Comparison of ENCODE assay signal across 22 mouse cellular contexts in genomic region chr8:64811083-64811482, GRCm38 (mm10). TPM values are rescaled to one million over a fixed set of nuclear protein-coding genes. Genes with fewer than 3 reads are reported as not detected.
DNase-seq lines count a peak whose midpoint lies in the region; ATAC-seq and TF ChIP-seq lines count a peak whose summit lies in the region.
"Had no signal": no experiment of that assay in that cellular context is flagged by ENCODE, and none has a peak within 500 bp of the region (broad histone marks: within the 10 kb centered on the region; RNA-seq: fewer than 3 reads in every experiment).

No protein-coding gene starts in this region.

- no peak overlapping the region for H3K4me2 ChIP-seq in hindbrain, embryonic 12.5 days (replicated peaks)
- H3K4me2 ChIP-seq in hindbrain, postnatal 0 days (ENCODE audit: low read depth, low read length), result no peak overlapping the region
- H3K4me2 ChIP-seq in midbrain, embryonic 12.5 days (replicated peaks), result no peak overlapping the region
- H3K4me2 ChIP-seq in midbrain, embryonic 14.5 days (ENCODE audit: low read length), result no peak overlapping the region
- H3K4me2 ChIP-seq: embryonic facial prominence, embryonic 13.5 days; embryonic facial prominence, embryonic 15.5 days; forebrain, embryonic 13.5 days had no signal

- no peak overlapping the region for H3K27ac ChIP-seq in hindbrain, embryonic 12.5 days
- H3K27ac ChIP-seq in hindbrain, postnatal 0 days, result no peak overlapping the region
- H3K27ac ChIP-seq in midbrain, embryonic 12.5 days (replicated peaks), result no peak overlapping the region
- H3K27ac ChIP-seq in midbrain, embryonic 14.5 days (replicated peaks; ENCODE audit: low read depth, low read length), result no peak overlapping the region
- H3K27ac ChIP-seq: embryonic facial prominence, embryonic 13.5 days; embryonic facial prominence, embryonic 15.5 days; forebrain, embryonic 10.5 days; forebrain, embryonic 13.5 days had no signal

- WGBS in hindbrain, embryonic 12.5 days, result 84% methylated on average over 4 of the region's 4 CpGs
- WGBS in hindbrain, postnatal 0 days, result 82% methylated on average over 4 of the region's 4 CpGs
- WGBS in midbrain, embryonic 12.5 days, result 84% methylated on average over 4 of the region's 4 CpGs
- 86% methylated on average over 4 of the region's 4 CpGs for WGBS in midbrain, embryonic 14.5 days

- H3K4me3 ChIP-seq in hindbrain, embryonic 12.5 days, result no peak overlapping the region
- no peak overlapping the region for H3K4me3 ChIP-seq in hindbrain, postnatal 0 days (ENCODE audit: low read length)
- no peak overlapping the region for H3K4me3 ChIP-seq in midbrain, embryonic 12.5 days
- no peak overlapping the region for H3K4me3 ChIP-seq in midbrain, embryonic 14.5 days (replicated peaks; ENCODE audit: low read depth, low read length)
- H3K4me3 ChIP-seq: embryonic facial prominence, embryonic 13.5 days; embryonic facial prominence, embryonic 15.5 days; erythroblast, embryonic 14.5 days; forebrain, embryonic 10.5 days; forebrain, embryonic 13.5 days had no signal

- no peaks in the 10 kb centered on the region for H3K4me1 ChIP-seq in hindbrain, embryonic 12.5 days
- no peaks in the 10 kb centered on the region for H3K4me1 ChIP-seq in hindbrain, postnatal 0 days (ENCODE audit: insufficient read depth, low read length)
- H3K4me1 ChIP-seq in midbrain, embryonic 12.5 days, result no peaks in the 10 kb centered on the region; the same call in 1 of the 2 replicates
- H3K4me1 ChIP-seq in midbrain, embryonic 14.5 days (ENCODE audit: control insufficient read depth, insufficient read depth, low read length), result no peaks in the 10 kb centered on the region
- H3K4me1 ChIP-seq: embryonic facial prominence, embryonic 13.5 days; embryonic facial prominence, embryonic 15.5 days; forebrain, embryonic 10.5 days had no signal

- H3K9me3 ChIP-seq in hindbrain, embryonic 12.5 days (replicated peaks), result no peaks in the 10 kb centered on the region; the same call in 1 of the 2 replicates
- no peaks in the 10 kb centered on the region for H3K9me3 ChIP-seq in hindbrain, postnatal 0 days (ENCODE audit: low read length)
- no peaks in the 10 kb centered on the region for H3K9me3 ChIP-seq in midbrain, embryonic 12.5 days
- H3K9me3 ChIP-seq in midbrain, embryonic 14.5 days (ENCODE audit: control insufficient read depth, low read length), result no peaks in the 10 kb centered on the region
- H3K9me3 ChIP-seq: embryonic facial prominence, embryonic 13.5 days; embryonic facial prominence, embryonic 15.5 days; forebrain, embryonic 13.5 days had no signal

- no peak for TF ChIP-seq CTCF in hindbrain, postnatal 0 days (IDR thresholded peaks at IDR 0.05; ENCODE audit: low read depth)

- peaks cover 12% of the 10 kb centered on the region for H3K36me3 ChIP-seq in hindbrain, embryonic 12.5 days
- no peaks in the 10 kb centered on the region; the same call in 1 of the 2 replicates for H3K36me3 ChIP-seq in hindbrain, postnatal 0 days (ENCODE audit: insufficient read depth, low read length)
- peaks cover 14% of the 10 kb centered on the region for H3K36me3 ChIP-seq in midbrain, embryonic 12.5 days
- H3K36me3 ChIP-seq in midbrain, embryonic 14.5 days (ENCODE audit: control insufficient read depth, insufficient read depth, low read length), result peaks cover 10% of the 10 kb centered on the region

- no peaks in the 10 kb centered on the region for H3K27me3 ChIP-seq in hindbrain, embryonic 12.5 days
- no peaks in the 10 kb centered on the region for H3K27me3 ChIP-seq in hindbrain, postnatal 0 days (ENCODE audit: insufficient read depth, low read length)
- no peaks in the 10 kb centered on the region for H3K27me3 ChIP-seq in midbrain, embryonic 12.5 days
- no peaks in the 10 kb centered on the region for H3K27me3 ChIP-seq in midbrain, embryonic 14.5 days (ENCODE audit: control insufficient read depth, insufficient read depth, low read length)
- H3K27me3 ChIP-seq: embryonic facial prominence, embryonic 13.5 days; embryonic facial prominence, embryonic 15.5 days; forebrain, embryonic 13.5 days had no signal

- no peak overlapping the region for H3K9ac ChIP-seq in hindbrain, embryonic 12.5 days
- no peak overlapping the region for H3K9ac ChIP-seq in hindbrain, postnatal 0 days (replicated peaks; ENCODE audit: low read length)
- no peak overlapping the region for H3K9ac ChIP-seq in midbrain, embryonic 12.5 days (replicated peaks)
- no peak overlapping the region for H3K9ac ChIP-seq in midbrain, embryonic 14.5 days (replicated peaks; ENCODE audit: low read length)
- H3K9ac ChIP-seq: embryonic facial prominence, embryonic 13.5 days; embryonic facial prominence, embryonic 15.5 days; forebrain, embryonic 13.5 days had no signal

- ATAC-seq in hindbrain, embryonic 12.5 days (ENCODE audit: low FRiP score), result 0 out of 2 replicates have a peak, but pooled peaks have one; percentile 22
- no peak for ATAC-seq in hindbrain, postnatal 0 days
- peak; percentile 30; the same call in 1 of the 2 replicates for ATAC-seq in midbrain, embryonic 12.5 days (ENCODE audit: low FRiP score, low read depth)
- ATAC-seq in midbrain, embryonic 14.5 days (ENCODE audit: low FRiP score, low TSS enrichment), result no peak
- ATAC-seq: forebrain, embryonic 13.5 days; forebrain, embryonic 16.5 days had no signal

- peak; percentile 57 for DNase-seq in heart, adult 11 months
- no peak for DNase-seq in heart, adult 18-20 months
- no peak for DNase-seq in hindbrain, postnatal 0 days (ENCODE audit: low spot score)
- no peak for DNase-seq in midbrain, embryonic 14.5 days
- DNase-seq: adrenal gland, adult 2 months; adrenal gland, postnatal 10 days; adrenal gland, postnatal 25 days; cerebellum, adult 11 months; cerebellum, adult 18-20 months; cerebellum, adult 8-10 months; cerebellum, adult 9-11 months; cerebellum, postnatal 14 days; cerebellum, postnatal 36 days; embryo, embryonic 11 days had no signal

RNA-seq across cellular contexts. Expression of gene Klhl2, which starts 38.7 kb away (rescaled TPM):
- total RNA-seq in heart, adult 18-20 months (2021), result 10 to 100 TPM; 18.2 to 24.2 TPM
- 28.7 and 30.4 TPM in 2 replicates for polyA plus RNA-seq in hindbrain, embryonic 12.5 days (2016; fragmentation: Nextera tagmentation; extraction: Ambion mirVana)
- total RNA-seq in hindbrain, postnatal 0 days (2014; rRNA removed), result 35.0 and 41.0 TPM in 2 replicates
- 26.3 and 27.4 TPM in 2 replicates for polyA plus RNA-seq in hindbrain, postnatal 0 days (2015; fragmentation: Nextera tagmentation; extraction: Ambion mirVana)
- polyA plus RNA-seq in midbrain, embryonic 12.5 days (2016; fragmentation: Nextera tagmentation; extraction: Ambion mirVana), result 24.3 and 32.1 TPM in 2 replicates
- 29.3 and 32.4 TPM in 2 replicates for polyA plus RNA-seq in midbrain, embryonic 14.5 days (2014; fragmentation: Nextera tagmentation; extraction: Ambion mirVana)

Comparison
In these comparisons a context has a peak if more than half of its experiments do, and no peak if none do; other contexts are left out.
1. ATAC-seq: peak in hindbrain, embryonic 12.5 days (single experiment) and midbrain, embryonic 12.5 days (single experiment); none in hindbrain, postnatal 0 days (single experiment) and midbrain, embryonic 14.5 days (single experiment).